Mouse (Mus musculus) MEL (cell line): Measurements from ENCODE around the gene Gm20388. TPM values are rescaled to one million over a fixed set of nuclear protein-coding genes. Genes with fewer than 3 reads are reported as not detected.

Source experiments
- DNase-seq: peaks from one replicate; pipeline ENCODE4 v3.0.0; 2011; ENCODE audit warnings: low read depth, low spot score
- H3K27ac ChIP-seq: 2 replicates; pipeline ENCODE4 v1.5.1; 2012; ENCODE audit warnings: low read depth, mild to moderate bottlenecking, control low read depth, low read length, moderate library complexity; ENCODE audit not compliant: control insufficient read depth
- H3K27me3 ChIP-seq, 2 experiments: fragments of 150-350 bp in 1 of 2; sonication (generic) in 1 of 2; 2 replicates each; pipeline ENCODE4 v1.6.1; 2012; ENCODE audit warnings: low read length in 2 of 2, mild to moderate bottlenecking in 2 of 2, improper control_type of control experiment in 1 of 2, moderate library complexity in 1 of 2; ENCODE audit not compliant: insufficient read depth in 2 of 2, control insufficient read depth in 1 of 2
- H3K36me3 ChIP-seq, 2 experiments: 2 replicates each; pipeline ENCODE4 v1.6.1; 2012 to 2014; ENCODE audit warnings: low read length in 2 of 2, improper control_type of control experiment in 1 of 2, inconsistent platforms in 1 of 2, mild to moderate bottlenecking in 1 of 2; ENCODE audit not compliant: insufficient read depth in 2 of 2, control insufficient read depth in 1 of 2
- H3K4me1 ChIP-seq, 2 experiments: fragments of 150-350 bp in 1 of 2; sonication (generic) in 1 of 2; 2 replicates each; pipeline ENCODE4 v1.6.1; 2012; ENCODE audit warnings: low read length in 2 of 2, improper control_type of control experiment in 1 of 2, mild to moderate bottlenecking in 1 of 2; ENCODE audit not compliant: insufficient read depth in 2 of 2, control insufficient read depth in 1 of 2
- H3K4me3 ChIP-seq, 2 experiments: fragments of 150-350 bp in 1 of 2; sonication (generic) in 1 of 2; 2 replicates each; pipeline ENCODE4 v1.5.1; 2012; ENCODE audit warnings: low read depth in 2 of 2, low read length in 2 of 2, mild to moderate bottlenecking in 2 of 2, moderate library complexity in 2 of 2, control low read depth in 1 of 2, improper control_type of control experiment in 1 of 2; ENCODE audit not compliant: control insufficient read depth in 1 of 2, insufficient read depth in 1 of 2
- H3K79me2 ChIP-seq: 2 replicates; pipeline ENCODE4 v1.6.1; 2012; ENCODE audit warnings: mild to moderate bottlenecking, low read length, moderate library complexity; ENCODE audit not compliant: control insufficient read depth, poor library complexity, insufficient read depth
- H3K9ac ChIP-seq: 2 replicates; pipeline ENCODE4 v1.6.1; 2012; ENCODE audit warnings: low read depth, mild to moderate bottlenecking, control low read depth, low read length, moderate library complexity; ENCODE audit not compliant: control insufficient read depth, poor library complexity, severe bottlenecking
- H3K9me3 ChIP-seq: fragments of 150-350 bp; sonication (generic); replicated peaks from 2 replicates; pipeline ENCODE4 v1.6.1; 2012; ENCODE audit warnings: mild to moderate bottlenecking, low read length, improper control_type of control experiment, moderate library complexity; ENCODE audit not compliant: insufficient read depth
- CHD1 ChIP-seq: IDR thresholded peaks from 2 replicates; pipeline ENCODE4 v1.6.1; 2012; ENCODE audit warnings: low read depth, mild to moderate bottlenecking, inconsistent platforms, low read length, improper control_type of control experiment
- CTCF ChIP-seq, 3 experiments: IDR thresholded peaks in 2 of 3; conservative IDR thresholded peaks in 1 of 3; 2 replicates each; pipeline ENCODE4 v1.5.1; 2011 to 2012; ENCODE audit warnings: low read length in 3 of 3, low read depth in 2 of 3, mild to moderate bottlenecking in 2 of 3, improper control_type of control experiment in 1 of 3, inconsistent platforms in 1 of 3, mixed read lengths in 1 of 3, moderate library complexity in 1 of 3; ENCODE audit not compliant: control insufficient read depth in 1 of 3, insufficient read depth in 1 of 3, poor library complexity in 1 of 3, severe bottlenecking in 1 of 3
- ELF1 ChIP-seq: IDR thresholded peaks from 2 replicates; pipeline ENCODE4 v1.6.1; 2014; ENCODE audit warnings: low read depth, mild to moderate bottlenecking, inconsistent platforms, low read length, improper control_type of control experiment, moderate library complexity
- EP300 ChIP-seq, 2 experiments: IDR thresholded peaks; 2 replicates each; pipeline ENCODE4 v1.6.1; 2011; ENCODE audit warnings: improper control_type of control experiment in 2 of 2, low read length in 2 of 2, low read depth in 1 of 2, mild to moderate bottlenecking in 1 of 2
- ETS1 ChIP-seq: IDR thresholded peaks from 2 replicates; pipeline ENCODE4 v1.6.1; 2012; ENCODE audit warnings: low read depth, mild to moderate bottlenecking, inconsistent platforms, low read length, improper control_type of control experiment, moderate library complexity
- GABPA ChIP-seq: IDR thresholded peaks from 2 replicates; pipeline ENCODE4 v1.6.1; 2012; ENCODE audit warnings: low read depth, mild to moderate bottlenecking, inconsistent platforms, low read length, improper control_type of control experiment, moderate library complexity
- HCFC1 ChIP-seq: IDR thresholded peaks from 2 replicates; pipeline ENCODE4 v1.6.1; 2012; ENCODE audit warnings: low read depth, mild to moderate bottlenecking, inconsistent platforms, low read length, improper control_type of control experiment, moderate library complexity
- MAX ChIP-seq: IDR thresholded peaks from 2 replicates; pipeline ENCODE4 v1.6.1; 2011; ENCODE audit warnings: low read length, improper control_type of control experiment
- MAZ ChIP-seq: IDR thresholded peaks from 2 replicates; pipeline ENCODE4 v1.6.1; 2012; ENCODE audit warnings: low read depth, mild to moderate bottlenecking, inconsistent platforms, low read length, improper control_type of control experiment
- MXI1 ChIP-seq: IDR thresholded peaks from 2 replicates; pipeline ENCODE4 v1.6.1; 2011; ENCODE audit warnings: mild to moderate bottlenecking, low read depth, low read length, improper control_type of control experiment
- NRF1 ChIP-seq: IDR thresholded peaks from 2 replicates; pipeline ENCODE4 v1.6.1; 2014; ENCODE audit warnings: low read depth, mild to moderate bottlenecking, inconsistent platforms, low read length, improper control_type of control experiment, moderate library complexity; ENCODE audit not compliant: poor library complexity, insufficient read depth, severe bottlenecking
- POLR2A ChIP-seq, 2 experiments: IDR thresholded peaks; 2 replicates each; pipeline ENCODE4 v1.6.1; 2011 to 2012; ENCODE audit warnings: low read length in 2 of 2, mild to moderate bottlenecking in 2 of 2, control low read depth in 1 of 2, improper control_type of control experiment in 1 of 2, low read depth in 1 of 2, moderate library complexity in 1 of 2; ENCODE audit not compliant: control insufficient read depth in 1 of 2, insufficient read depth in 1 of 2, poor library complexity in 1 of 2
- POLR2AphosphoS2 ChIP-seq: IDR thresholded peaks from 2 replicates; pipeline ENCODE4 v1.6.1; 2011; ENCODE audit warnings: low read length, improper control_type of control experiment
- POLR2AphosphoS5 ChIP-seq: IDR thresholded peaks from 2 replicates; pipeline ENCODE4 v1.6.1; 2012; ENCODE audit warnings: low read depth, borderline replicate concordance, mild to moderate bottlenecking, inconsistent platforms, low read length, moderate library complexity, mixed read lengths
- RAD21 ChIP-seq: IDR thresholded peaks from 2 replicates; pipeline ENCODE4 v1.6.1; 2011; ENCODE audit warnings: mild to moderate bottlenecking, low read depth, low read length, improper control_type of control experiment
- RCOR1 ChIP-seq: IDR thresholded peaks from 2 replicates; pipeline ENCODE4 v1.6.1; 2012; ENCODE audit warnings: low read depth, mild to moderate bottlenecking, inconsistent platforms, low read length, improper control_type of control experiment
- SIN3A ChIP-seq: IDR thresholded peaks from 2 replicates; pipeline ENCODE4 v1.6.1; 2012; ENCODE audit warnings: low read length, improper control_type of control experiment, inconsistent platforms
- SMC3 ChIP-seq: IDR thresholded peaks from 2 replicates; pipeline ENCODE4 v1.6.1; 2011; ENCODE audit warnings: low read depth, low read length, improper control_type of control experiment
- TAL1 ChIP-seq: IDR thresholded peaks from 2 replicates; pipeline ENCODE4 v1.6.1; 2012; ENCODE audit warnings: mild to moderate bottlenecking, inconsistent platforms, low read length, moderate library complexity, mixed read lengths
- USF1 ChIP-seq: IDR thresholded peaks from 2 replicates; pipeline ENCODE4 v1.6.1; 2014; ENCODE audit warnings: low read depth, mild to moderate bottlenecking, inconsistent platforms, low read length, improper control_type of control experiment, moderate library complexity
- USF2 ChIP-seq, 2 experiments: IDR thresholded peaks; 2 replicates each; pipeline ENCODE4 v1.6.1; 2011 to 2012; ENCODE audit warnings: improper control_type of control experiment in 2 of 2, low read length in 2 of 2, borderline replicate concordance in 1 of 2, inconsistent platforms in 1 of 2, low read depth in 1 of 2, mild to moderate bottlenecking in 1 of 2; ENCODE audit not compliant: insufficient read depth in 1 of 2
- ZC3H11A ChIP-seq: IDR thresholded peaks from 2 replicates; pipeline ENCODE4 v1.6.1; 2012; ENCODE audit warnings: low read depth, mild to moderate bottlenecking, inconsistent platforms, low read length, improper control_type of control experiment
- ZMIZ1 ChIP-seq: IDR thresholded peaks from 2 replicates; pipeline ENCODE4 v1.6.1; 2012; ENCODE audit warnings: low read depth, mild to moderate bottlenecking, inconsistent platforms, low read length, improper control_type of control experiment, moderate library complexity
- ZNF384 ChIP-seq: IDR thresholded peaks from 2 replicates; pipeline ENCODE4 v1.6.1; 2012; ENCODE audit warnings: low read depth, mild to moderate bottlenecking, inconsistent platforms, low read length, improper control_type of control experiment
- polyA plus RNA-seq, 2 experiments: library from polyadenylated mRNA; stranded (reverse) in 1 of 2; unstranded in 1 of 2; fragments of >175 nt in 1 of 2; fragments of >200 nt in 1 of 2; gene quantifications; 2 replicates each; pipeline versions ENCODE4 v1.2.1 to v1.2.4; 2012; ENCODE audit warnings: low replicate concordance in 2 of 2, low read depth in 1 of 2; ENCODE audit not compliant: insufficient read length in 2 of 2, insufficient read depth in 1 of 2, missing spikeins in 1 of 2
- total RNA-seq: library from RNA; depleted of rRNA; stranded (reverse); fragments of 300-350 nt; gene quantifications from 2 replicates; pipeline ENCODE4 v1.2.3, GENCODE M21; 2012

Gm20388 gene
- total and polyA plus RNA-seq, 3 experiments, result 11.1 to 17.8 TPM; not detected in 1

- TF ChIP-seq MAX (no peak), RCOR1 (no peak), HCFC1 (no peak), RAD21 (no peak), MAZ (no peak), POLR2A (IDR thresholded peaks at IDR 0.05; ENCODE audit: control insufficient read depth in 1 of 2, insufficient read depth in 1 of 2, low read depth in 1 of 2, low read length in 2 of 2, poor library complexity in 1 of 2) (no peak), MXI1 (no peak), POLR2AphosphoS2 (no peak), POLR2AphosphoS5 (no peak), ELF1 (no peak), TAL1 (no peak), ZNF384 (no peak), GABPA (no peak), ZC3H11A (no peak), EP300 (IDR thresholded peaks at IDR 0.05; ENCODE audit: low read depth in 1 of 2, low read length in 2 of 2) (no peak), CTCF (IDR thresholded peaks at IDR 0.05 in 2 of 3, conservative IDR thresholded peaks at IDR 0.05 in 1 of 3; ENCODE audit: control insufficient read depth in 1 of 3, insufficient read depth in 1 of 3, low read depth in 2 of 3, low read length in 3 of 3, poor library complexity in 1 of 3, severe bottlenecking in 1 of 3) (no peak)
- TF ChIP-seq, all 39 proteins: peak for 0
- DNase-seq, result no peak
- no peaks in the 10 kb centered on the region for H3K9me3 ChIP-seq
- no peaks in the 10 kb centered on the region for H3K79me2 ChIP-seq
- H3K9ac ChIP-seq, result no peak overlapping the region
- H3K36me3 ChIP-seq, result peaks cover 0 to 2% of the 10 kb centered on the region in 2 experiments; a peak in 2 of 4 replicates
- H3K27me3 ChIP-seq, result no peaks in the 10 kb centered on the region
- H3K27ac ChIP-seq, result no peak overlapping the region
- peaks cover 0 to 15% of the 10 kb centered on the region in 2 experiments; a peak in 3 of 4 replicates for H3K4me1 ChIP-seq
- no peak overlapping the region for H3K4me3 ChIP-seq
Measured at GRCm38 (mm10) chr8:120038741-120039140, 128.1 kb downstream of the Gm20388 start.

GRCm38 (mm10) chr8:120039313-120039919, 128.8 kb downstream of the Gm20388 start:
- no peak for DNase-seq
- Histone ChIP-seq H3K4me3 (no peak overlapping the region), H3K36me3 (peaks cover 0 to 2% of the 10 kb centered on the region in 2 experiments; a peak in 2 of 4 replicates), H3K4me1 (peaks cover 0 to 15% of the 10 kb centered on the region in 2 experiments; a peak in 3 of 4 replicates), H3K9me3 (no peaks in the 10 kb centered on the region), H3K27ac (no peak overlapping the region), H3K79me2 (no peaks in the 10 kb centered on the region)
- TF ChIP-seq USF1, result no peak
- no peak for TF ChIP-seq SMC3
- TF ChIP-seq MAZ, result no peak
- TF ChIP-seq ZMIZ1, result no peak
- TF ChIP-seq SIN3A, result no peak
- no peak for TF ChIP-seq CHD1
- no peak for TF ChIP-seq NRF1
- TF ChIP-seq ETS1, result no peak
- no peak for TF ChIP-seq USF2 (IDR thresholded peaks at IDR 0.05; ENCODE audit: borderline replicate concordance in 1 of 2, insufficient read depth in 1 of 2, low read depth in 1 of 2, low read length in 2 of 2)
- TF ChIP-seq ZNF384, result no peak
- TF ChIP-seq, all 39 proteins: peak for 0
- Histone ChIP-seq H3K27me3 (no peaks in the 10 kb centered on the region), H3K9ac (no peak overlapping the region)
